Mouse (Mus musculus) C2C12 (cell line): Measurements from ENCODE around the gene Ccdc157. TPM values are rescaled to one million over a fixed set of nuclear protein-coding genes. Genes with fewer than 3 reads are reported as not detected.

Source experiments
- H3K27me3 ChIP-seq: one replicate; pipeline ENCODE4 v1.6.1; 2011; ENCODE audit not compliant: control insufficient read depth, insufficient read depth, insufficient read length
- H3K36me3 ChIP-seq: one replicate; pipeline ENCODE4 v1.6.1; 2011; ENCODE audit not compliant: control insufficient read depth, insufficient read depth
- H3K4me3 ChIP-seq: one replicate; pipeline ENCODE4 v1.5.1; 2011; ENCODE audit warnings: mild to moderate bottlenecking, control low read depth; ENCODE audit not compliant: poor library complexity, insufficient read depth, severe bottlenecking
- H3K79me2 ChIP-seq: one replicate; pipeline ENCODE4 v1.6.1; 2011; ENCODE audit not compliant: control insufficient read depth, insufficient read depth
- H3K79me3 ChIP-seq: one replicate; pipeline ENCODE4 v1.6.1; 2011; ENCODE audit warnings: low read depth, control low read depth
- H3ac ChIP-seq: one replicate; pipeline ENCODE3; 2011; ENCODE audit warnings: low read depth; ENCODE audit not compliant: control insufficient read depth, insufficient read length
- CEBPB ChIP-seq: IDR thresholded peaks from one replicate; pipeline ENCODE4 v1.6.1; 2011; ENCODE audit warnings: low read depth, mild to moderate bottlenecking, control low read depth, moderate library complexity
- CTCF ChIP-seq: IDR thresholded peaks from one replicate; pipeline ENCODE4 v1.5.1; 2011; ENCODE audit not compliant: control insufficient read depth, insufficient read depth, insufficient read length
- FOSL1 ChIP-seq: IDR thresholded peaks from one replicate; pipeline ENCODE4 v1.8.0; 2011; ENCODE audit warnings: mild to moderate bottlenecking, low read length; ENCODE audit not compliant: poor library complexity, insufficient read depth, severe bottlenecking
- MAX ChIP-seq: IDR thresholded peaks from one replicate; pipeline ENCODE4 v1.6.1; 2011; ENCODE audit warnings: mild to moderate bottlenecking, control low read depth
- MYOD1 ChIP-seq: IDR thresholded peaks from one replicate; pipeline ENCODE4 v1.6.1; 2011; ENCODE audit warnings: low read depth; ENCODE audit not compliant: control insufficient read depth, insufficient read length
- MYOG ChIP-seq: IDR thresholded peaks from one replicate; pipeline ENCODE4 v1.6.1; 2011; ENCODE audit not compliant: control insufficient read depth, insufficient read length; ENCODE audit errors: extremely low read depth
- USF1 ChIP-seq: IDR thresholded peaks from one replicate; pipeline ENCODE4 v1.6.1; 2011; ENCODE audit warnings: low read depth, mild to moderate bottlenecking, control low read depth, moderate library complexity
- microRNA-seq: library from miRNA; unstranded; fragments of <30 nt; microRNA quantifications from one replicate; pipeline ENCODE4, GENCODE M21; 2019; ENCODE audit warnings: borderline microRNAs expressed
- polyA plus RNA-seq: library from polyadenylated mRNA; unstranded; fragments of >200 nt; fragmentation: generic; extraction: Trizol; gene quantifications from one replicate; pipeline ENCODE4 v1.2.1, GENCODE M21; 2012; ENCODE audit warnings: missing spikeins

Gene Ccdc157
- polyA plus RNA-seq, 1 experiment = 3.7 TPM

- TF ChIP-seq MYOD1 (no peak), CTCF (peak; percentile 43)
- no peaks in the 10 kb centered on the region for H3K79me2 ChIP-seq
- H3K79me3 ChIP-seq = no peaks in the 10 kb centered on the region
- peak overlapping the region; percentile 53 for H3ac ChIP-seq
- no peaks in the 10 kb centered on the region for H3K27me3 ChIP-seq
- peak overlapping the region; percentile 34 for H3K4me3 ChIP-seq
- no peaks in the 10 kb centered on the region for H3K36me3 ChIP-seq
Measured at GRCm38 (mm10) chr11:4094378-4095170, 65.5 kb downstream of the Ccdc157 start.

GRCm38 (mm10) chr11:4093459-4094377 lies 66.4 kb downstream of the Ccdc157 start:
- H3K27me3 ChIP-seq = no peaks in the 10 kb centered on the region
- H3K79me3 ChIP-seq = no peaks in the 10 kb centered on the region
- no peak overlapping the region for H3ac ChIP-seq
- no peak for TF ChIP-seq MYOG
- TF ChIP-seq MAX = no peak
- TF ChIP-seq USF1 = no peak
- no peak for TF ChIP-seq MYOD1
- TF ChIP-seq FOSL1 = no peak
- TF ChIP-seq CEBPB = no peak
- no peak for TF ChIP-seq CTCF
- no peaks in the 10 kb centered on the region for H3K36me3 ChIP-seq
- no peaks in the 10 kb centered on the region for H3K79me2 ChIP-seq
- no peak overlapping the region for H3K4me3 ChIP-seq

Small RNA genes within 50 kb of the gene (microRNA-seq; reads per million reads assigned to microRNA genes)
- gene Mir3060 = 7.5 reads per million, percentile 55 among the genes with 10 or more reads in this experiment

Other genes starting within 250 kb of the Ccdc157 start
- gene Slc35e4, start 245.6 kb downstream of the Ccdc157 start, polyA plus RNA-seq = 58.0 TPM
- gene Tcn2, start 228.1 kb downstream of the Ccdc157 start, polyA plus RNA-seq = 3.4 TPM
- gene Pes1, start 196.3 kb downstream of the Ccdc157 start, polyA plus RNA-seq = 146 TPM
- gene 4930556J24Rik, start 183.5 kb downstream of the Ccdc157 start, polyA plus RNA-seq = 0.07 TPM
- 0.06 TPM for gene Gal3st1, start 176.7 kb downstream of the Ccdc157 start, polyA plus RNA-seq
- not detected for gene Sec14l4, start 128.8 kb downstream of the Ccdc157 start, polyA plus RNA-seq
- gene Sec14l3, start 95.5 kb downstream of the Ccdc157 start, polyA plus RNA-seq = not detected
- 10.8 TPM for gene Mtfp1, start 64.8 kb downstream of the Ccdc157 start, polyA plus RNA-seq
- 7.3 TPM for gene Sec14l2, start 36.9 kb downstream of the Ccdc157 start, polyA plus RNA-seq
- gene Rnf215, start 25.1 kb downstream of the Ccdc157 start, polyA plus RNA-seq = 13.6 TPM
- gene Sf3a1, start 57 bp upstream of the Ccdc157 start, polyA plus RNA-seq = 64.9 TPM
- gene Tbc1d10a, start 26.5 kb upstream of the Ccdc157 start, polyA plus RNA-seq = 22.4 TPM
- 1.5 TPM for gene Castor1, start 57.9 kb upstream of the Ccdc157 start, polyA plus RNA-seq
- gene Osm, start 76.1 kb upstream of the Ccdc157 start, polyA plus RNA-seq = not detected
- gene Lif, start 97.3 kb upstream of the Ccdc157 start, polyA plus RNA-seq = 1.0 TPM